Mouse (Mus musculus): ENCODE measurements around the gene Tlk1. TPM values are rescaled to one million over a fixed set of nuclear protein-coding genes. Genes with fewer than 3 reads are reported as not detected.

Tlk1 gene
- polyA plus RNA-seq, 1 experiment: 38.2 TPM

- TF ChIP-seq CTCF (IDR thresholded peaks at IDR 0.05; ENCODE audit: borderline replicate concordance, extremely low read depth, insufficient read depth, insufficient read length) (no peak), POLR2A (IDR thresholded peaks at IDR 0.05; ENCODE audit: borderline replicate concordance, extremely low read depth, insufficient read depth, insufficient read length, poor library complexity, severe bottlenecking) (no peak)
- DNase-seq (ENCODE audit: low read depth): no peak
Observed at GRCm38 (mm10) chr2:70784447-70784846, 41.1 kb downstream of the Tlk1 start.

GRCm38 (mm10) chr2:70783504-70783903 lies 42.0 kb downstream of the Tlk1 start:
- DNase-seq (ENCODE audit: low read depth): no peak
- TF ChIP-seq CTCF (IDR thresholded peaks at IDR 0.05; ENCODE audit: borderline replicate concordance, extremely low read depth, insufficient read depth, insufficient read length) (no peak), POLR2A (IDR thresholded peaks at IDR 0.05; ENCODE audit: borderline replicate concordance, extremely low read depth, insufficient read depth, insufficient read length, poor library complexity, severe bottlenecking) (no peak)

- DNase-seq (ENCODE audit: low read depth): peak; percentile 54
- peak; percentile 36; the same call in 1 of the 2 replicates for TF ChIP-seq CTCF (IDR thresholded peaks at IDR 0.05; ENCODE audit: borderline replicate concordance, extremely low read depth, insufficient read depth, insufficient read length)
- TF ChIP-seq POLR2A (IDR thresholded peaks at IDR 0.05; ENCODE audit: borderline replicate concordance, extremely low read depth, insufficient read depth, insufficient read length, poor library complexity, severe bottlenecking): no peak
Observed at GRCm38 (mm10) chr2:70779634-70780033, 45.9 kb downstream of the Tlk1 start.

- no peak for DNase-seq (ENCODE audit: low read depth)
- no peak for TF ChIP-seq CTCF (IDR thresholded peaks at IDR 0.05; ENCODE audit: borderline replicate concordance, extremely low read depth, insufficient read depth, insufficient read length)
- no peak for TF ChIP-seq POLR2A (IDR thresholded peaks at IDR 0.05; ENCODE audit: borderline replicate concordance, extremely low read depth, insufficient read depth, insufficient read length, poor library complexity, severe bottlenecking)
Observed at GRCm38 (mm10) chr2:70776744-70777143, 48.8 kb downstream of the Tlk1 start.

GRCm38 (mm10) chr2:70764734-70765133 lies 60.8 kb downstream of the Tlk1 start:
- TF ChIP-seq CTCF (IDR thresholded peaks at IDR 0.05; ENCODE audit: borderline replicate concordance, extremely low read depth, insufficient read depth, insufficient read length) (no peak), POLR2A (IDR thresholded peaks at IDR 0.05; ENCODE audit: borderline replicate concordance, extremely low read depth, insufficient read depth, insufficient read length, poor library complexity, severe bottlenecking) (no peak)
- DNase-seq (ENCODE audit: low read depth): no peak

- no peak for TF ChIP-seq POLR2A (IDR thresholded peaks at IDR 0.05; ENCODE audit: borderline replicate concordance, extremely low read depth, insufficient read depth, insufficient read length, poor library complexity, severe bottlenecking)
- no peak for TF ChIP-seq CTCF (IDR thresholded peaks at IDR 0.05; ENCODE audit: borderline replicate concordance, extremely low read depth, insufficient read depth, insufficient read length)
- DNase-seq (ENCODE audit: low read depth): no peak
Observed at GRCm38 (mm10) chr2:70762741-70763140, 62.8 kb downstream of the Tlk1 start.

- TF ChIP-seq CTCF (IDR thresholded peaks at IDR 0.05; ENCODE audit: borderline replicate concordance, extremely low read depth, insufficient read depth, insufficient read length) (no peak), POLR2A (IDR thresholded peaks at IDR 0.05; ENCODE audit: borderline replicate concordance, extremely low read depth, insufficient read depth, insufficient read length, poor library complexity, severe bottlenecking) (no peak)
- DNase-seq (ENCODE audit: low read depth): no peak
Observed at GRCm38 (mm10) chr2:70752149-70752548, 73.4 kb downstream of the Tlk1 start.

GRCm38 (mm10) chr2:70751655-70752054 lies 73.9 kb downstream of the Tlk1 start:
- TF ChIP-seq CTCF (IDR thresholded peaks at IDR 0.05; ENCODE audit: borderline replicate concordance, extremely low read depth, insufficient read depth, insufficient read length) (no peak), POLR2A (IDR thresholded peaks at IDR 0.05; ENCODE audit: borderline replicate concordance, extremely low read depth, insufficient read depth, insufficient read length, poor library complexity, severe bottlenecking) (no peak)
- DNase-seq (ENCODE audit: low read depth): no peak

- DNase-seq (ENCODE audit: low read depth): no peak
- no peak for TF ChIP-seq CTCF (IDR thresholded peaks at IDR 0.05; ENCODE audit: borderline replicate concordance, extremely low read depth, insufficient read depth, insufficient read length)
- TF ChIP-seq POLR2A (IDR thresholded peaks at IDR 0.05; ENCODE audit: borderline replicate concordance, extremely low read depth, insufficient read depth, insufficient read length, poor library complexity, severe bottlenecking): no peak
Observed at GRCm38 (mm10) chr2:70742588-70742987, 82.9 kb downstream of the Tlk1 start.

- TF ChIP-seq POLR2A (IDR thresholded peaks at IDR 0.05; ENCODE audit: borderline replicate concordance, extremely low read depth, insufficient read depth, insufficient read length, poor library complexity, severe bottlenecking) (no peak), CTCF (IDR thresholded peaks at IDR 0.05; ENCODE audit: borderline replicate concordance, extremely low read depth, insufficient read depth, insufficient read length) (no peak)
- DNase-seq (ENCODE audit: low read depth): peak; percentile 32
Observed at GRCm38 (mm10) chr2:70741901-70742300, 83.6 kb downstream of the Tlk1 start.

- TF ChIP-seq POLR2A (IDR thresholded peaks at IDR 0.05; ENCODE audit: borderline replicate concordance, extremely low read depth, insufficient read depth, insufficient read length, poor library complexity, severe bottlenecking) (no peak), CTCF (IDR thresholded peaks at IDR 0.05; ENCODE audit: borderline replicate concordance, extremely low read depth, insufficient read depth, insufficient read length) (no peak)
- DNase-seq (ENCODE audit: low read depth): no peak
Observed at GRCm38 (mm10) chr2:70736008-70736407, 89.5 kb downstream of the Tlk1 start.

GRCm38 (mm10) chr2:70735534-70735933 lies 90.0 kb downstream of the Tlk1 start:
- DNase-seq (ENCODE audit: low read depth): no peak
- TF ChIP-seq POLR2A (IDR thresholded peaks at IDR 0.05; ENCODE audit: borderline replicate concordance, extremely low read depth, insufficient read depth, insufficient read length, poor library complexity, severe bottlenecking) (no peak), CTCF (IDR thresholded peaks at IDR 0.05; ENCODE audit: borderline replicate concordance, extremely low read depth, insufficient read depth, insufficient read length) (no peak)

All from brain, embryonic 14.5 days (tissue).